Mouse (Mus musculus) thymus, postnatal 10 days (tissue): Measurements from ENCODE around the gene Adamts9.

ENCODE experiments used
- DNase-seq, 2 experiments: peaks; one replicate each; pipeline ENCODE4 v3.0.0; 2021; ENCODE audit warnings: low spot score in 2 of 2

Adamts9 gene

GRCm38 (mm10) chr6:92860285-92860912, 82.9 kb downstream of the Adamts9 start:
- DNase-seq = no peak

- no peak for DNase-seq
Observed at GRCm38 (mm10) chr6:92858721-92859510, 84.4 kb downstream of the Adamts9 start.

- DNase-seq = no peak
Observed at GRCm38 (mm10) chr6:92857761-92858160, 85.5 kb downstream of the Adamts9 start.

- DNase-seq = no peak
Observed at GRCm38 (mm10) chr6:92854873-92855272, 88.4 kb downstream of the Adamts9 start.

GRCm38 (mm10) chr6:92850250-92850649, 93.0 kb downstream of the Adamts9 start:
- no peak for DNase-seq

- no peak for DNase-seq
Observed at GRCm38 (mm10) chr6:92849208-92849607, 94.1 kb downstream of the Adamts9 start.

GRCm38 (mm10) chr6:92846614-92847013, 96.7 kb downstream of the Adamts9 start:
- DNase-seq = no peak

- no peak for DNase-seq
Observed at GRCm38 (mm10) chr6:92845898-92846297, 97.4 kb downstream of the Adamts9 start.

GRCm38 (mm10) chr6:92843474-92843873, 99.8 kb downstream of the Adamts9 start:
- no peak for DNase-seq

- DNase-seq = no peak
Observed at GRCm38 (mm10) chr6:92842000-92842399, 101.3 kb downstream of the Adamts9 start.

GRCm38 (mm10) chr6:92831106-92831505, 112.2 kb downstream of the Adamts9 start:
- DNase-seq = no peak

- DNase-seq = no peak
Observed at GRCm38 (mm10) chr6:92829148-92829547, 114.1 kb downstream of the Adamts9 start.

- no peak for DNase-seq
Observed at GRCm38 (mm10) chr6:92827360-92827759, 115.9 kb downstream of the Adamts9 start.

- no peak for DNase-seq
Observed at GRCm38 (mm10) chr6:92826561-92826960, 116.7 kb downstream of the Adamts9 start.

GRCm38 (mm10) chr6:92823991-92824390, 119.3 kb downstream of the Adamts9 start:
- DNase-seq = no peak

- no peak for DNase-seq
Observed at GRCm38 (mm10) chr6:92822006-92822405, 121.3 kb downstream of the Adamts9 start.

GRCm38 (mm10) chr6:92821606-92822005, 121.7 kb downstream of the Adamts9 start:
- DNase-seq = no peak

- DNase-seq = no peak
Observed at GRCm38 (mm10) chr6:92817661-92818060, 125.6 kb downstream of the Adamts9 start.

- DNase-seq = no peak
Observed at GRCm38 (mm10) chr6:92816311-92816751, 127.0 kb downstream of the Adamts9 start, which contains the start of gene A730049H05Rik. A730049H05Rik (plus strand) TSS chr6:92816478.

GRCm38 (mm10) chr6:92812702-92813370, 130.5 kb downstream of the Adamts9 start:
- DNase-seq = no peak

- no peak for DNase-seq
Observed at GRCm38 (mm10) chr6:92811566-92811965, 131.7 kb downstream of the Adamts9 start.

- no peak for DNase-seq
Observed at GRCm38 (mm10) chr6:92810628-92811027, 132.7 kb downstream of the Adamts9 start.

- no peak for DNase-seq
Observed at GRCm38 (mm10) chr6:92809818-92810217, 133.5 kb downstream of the Adamts9 start.
